Comparison of ENCODE assay signal across 8 mouse cellular contexts in the genomic region with DNA sequence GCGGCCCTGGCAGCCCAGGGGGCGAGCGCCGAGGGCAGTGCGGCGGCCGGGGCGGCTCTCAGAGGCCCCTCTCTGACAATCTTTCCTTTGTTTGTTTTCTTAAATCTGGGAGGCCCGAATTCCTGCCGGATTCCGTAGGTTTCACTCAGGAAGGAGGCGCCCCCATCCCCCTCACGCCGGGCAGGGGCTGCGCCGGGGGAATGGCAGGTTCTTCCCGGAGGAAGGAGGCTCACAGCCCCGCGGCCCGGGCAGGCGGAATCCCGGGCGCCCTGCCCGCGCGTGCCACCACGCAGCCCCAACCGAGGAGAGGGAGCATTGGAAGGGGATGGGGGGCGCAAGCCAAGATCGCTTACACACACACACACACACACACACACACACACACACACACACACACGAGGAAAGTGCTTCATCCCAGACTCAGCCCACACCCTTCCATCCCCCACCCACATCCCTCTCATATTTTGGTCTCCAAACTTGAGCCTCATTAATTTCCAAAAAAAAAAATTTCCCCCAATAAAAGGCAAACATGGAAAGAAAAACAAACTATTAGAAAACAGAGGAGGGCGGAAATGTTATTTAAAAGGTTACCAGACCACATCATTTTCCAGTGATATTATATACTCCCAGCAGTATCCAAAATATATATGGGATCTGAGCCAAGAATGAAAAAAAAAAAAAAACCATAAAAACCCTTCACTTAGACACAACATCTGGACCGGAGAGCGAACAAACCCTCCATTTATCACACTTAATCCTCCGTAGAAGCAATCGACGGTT. TPM values are rescaled to one million over a fixed set of nuclear protein-coding genes. Genes with fewer than 3 reads are reported as not detected.
DNase-seq lines count a peak whose midpoint lies in the region; ATAC-seq lines count a peak whose summit lies in the region.

No protein-coding gene starts in this region.

- DNase-seq in adrenal gland, adult (ENCODE audit: inconsistent age in 2 of 2, low spot score in 1 of 2): peak; percentile 31 to 36
- DNase-seq in adrenal gland, adult 8-10 months: no peak
- peak; percentile 15 for DNase-seq in adrenal gland, postnatal 25 days
- DNase-seq in gastrocnemius, postnatal 25 days: peak; percentile 32
- DNase-seq in spleen, postnatal 36 days (ENCODE audit: low spot score in 2 of 2): no peak
- no peak for DNase-seq in thymus, postnatal 25 days

- H3K4me2 ChIP-seq in kidney, embryonic 15.5 days: peak overlapping the region; percentile 87
- peak overlapping the region; percentile 74 for H3K4me2 ChIP-seq in midbrain, embryonic 13.5 days (replicated peaks)

- peaks cover 51% of the 10 kb centered on the region for H3K4me1 ChIP-seq in kidney, embryonic 15.5 days
- H3K4me1 ChIP-seq in midbrain, embryonic 13.5 days (replicated peaks): peaks cover 45% of the 10 kb centered on the region

- no peaks in the 10 kb centered on the region for H3K36me3 ChIP-seq in kidney, embryonic 15.5 days
- no peaks in the 10 kb centered on the region for H3K36me3 ChIP-seq in midbrain, embryonic 13.5 days

- peak overlapping the region; percentile 43 for H3K4me3 ChIP-seq in kidney, embryonic 15.5 days (replicated peaks)
- peak overlapping the region; percentile 38 for H3K4me3 ChIP-seq in midbrain, embryonic 13.5 days (replicated peaks)

- no peaks in the 10 kb centered on the region for H3K9me3 ChIP-seq in kidney, embryonic 15.5 days (replicated peaks)
- no peaks in the 10 kb centered on the region for H3K9me3 ChIP-seq in midbrain, embryonic 13.5 days

- peak overlapping the region; percentile 12; the same call in 1 of the 2 replicates for H3K9ac ChIP-seq in kidney, embryonic 15.5 days
- peak overlapping the region; percentile 59 for H3K9ac ChIP-seq in midbrain, embryonic 13.5 days (replicated peaks)

- peaks cover 17% of the 10 kb centered on the region for H3K27me3 ChIP-seq in kidney, embryonic 15.5 days
- H3K27me3 ChIP-seq in midbrain, embryonic 13.5 days: peaks cover 44% of the 10 kb centered on the region

- peak; percentile 44 for ATAC-seq in kidney, embryonic 15.5 days (replicated peaks; ENCODE audit: low FRiP score)
- peak; percentile 31 for ATAC-seq in midbrain, embryonic 13.5 days

- H3K27ac ChIP-seq in kidney, embryonic 15.5 days: peak overlapping the region; percentile 88
- peak overlapping the region; percentile 83 for H3K27ac ChIP-seq in midbrain, embryonic 13.5 days

- WGBS in kidney, embryonic 15.5 days: 3% methylated on average over 37 of the region's 37 CpGs
- WGBS in midbrain, embryonic 13.5 days: 1% methylated on average over 36 of the region's 37 CpGs

RNA-seq across cellular contexts. Expression of gene Foxp4, which starts 51.0 kb away (rescaled TPM):
- total RNA-seq in adrenal gland, adult 8-10 months (2022): 10 to 100 TPM; 21.5 to 39.2 (median 31.0) TPM
- total RNA-seq in adrenal gland, postnatal 25 days (2021): 25.1 and 33.4 TPM in 2 replicates
- 1 to 10 TPM; 6.4 to 7.6 TPM for total RNA-seq in gastrocnemius, postnatal 25 days (2021)
- polyA plus RNA-seq in kidney, embryonic 15.5 days (2015; fragmentation: Nextera tagmentation; extraction: Ambion mirVana): 13.0 and 13.7 TPM in 2 replicates
- polyA plus RNA-seq in midbrain, embryonic 13.5 days (2015; fragmentation: Nextera tagmentation; extraction: Ambion mirVana): 16.0 and 25.2 TPM in 2 replicates

Comparison
In these comparisons a context has a peak if more than half of its experiments do, and no peak if none do; other contexts are left out.
1. DNase-seq: peak in adrenal gland, adult (2 of 2), adrenal gland, postnatal 25 days (single experiment) and gastrocnemius, postnatal 25 days (single experiment); none in adrenal gland, adult 8-10 months (single experiment), spleen, postnatal 36 days (0 of 2) and thymus, postnatal 25 days (single experiment).